Mouse (Mus musculus) embryonic fibroblast, embryonic 13.5 days (primary cell): ENCODE measurements around the gene Cry2. TPM values are rescaled to one million over a fixed set of nuclear protein-coding genes. Genes with fewer than 3 reads are reported as not detected.
A peak's percentile ranks its signal among the peaks of the same experiment; 100 is the strongest.

Experiments
- H3K27ac ChIP-seq: 2 replicates; pipeline ENCODE4 v1.5.1; 2012; ENCODE audit warnings: low read length, control low read depth, inconsistent platforms; ENCODE audit not compliant: insufficient read depth
- H3K4me1 ChIP-seq: 2 replicates; pipeline ENCODE4 v1.6.1; 2011; ENCODE audit warnings: low read length; ENCODE audit not compliant: control insufficient read depth, insufficient read depth
- H3K4me3 ChIP-seq: 2 replicates; pipeline ENCODE4 v1.5.1; 2011; ENCODE audit warnings: mild to moderate bottlenecking, control low read depth, low read length; ENCODE audit not compliant: insufficient read depth
- CTCF ChIP-seq: IDR thresholded peaks from 2 replicates; pipeline ENCODE4 v1.5.1; 2011; ENCODE audit warnings: mild to moderate bottlenecking, control low read depth, low read length, moderate library complexity, borderline replicate concordance; ENCODE audit not compliant: insufficient read depth
- POLR2A ChIP-seq: IDR thresholded peaks from 2 replicates; pipeline ENCODE4 v1.6.1; 2011; ENCODE audit warnings: low read depth, mild to moderate bottlenecking, control low read depth, low read length, moderate library complexity
- polyA plus RNA-seq: library from polyadenylated mRNA; stranded (reverse); fragments of >200 nt; gene quantifications from 2 replicates; pipeline ENCODE4 v1.2.4, GENCODE M21; 2011; ENCODE audit warnings: low read depth; ENCODE audit not compliant: missing spikeins, insufficient read length

Cry2 gene
- polyA plus RNA-seq, 1 experiment = 16.7 TPM

- Histone ChIP-seq H3K27ac (no peak overlapping the region), H3K4me3 (peak overlapping the region; percentile 58), H3K4me1 (peaks cover 11% of the 10 kb centered on the region)
- TF ChIP-seq POLR2A (no peak), CTCF (no peak)
These were observed 517 bp upstream of the Cry2 start for GRCm38 (mm10) chr2:92434375-92434745.

GRCm38 (mm10) chr2:92432299-92433295, 1.2 kb downstream of the Cry2 start:
- Histone ChIP-seq H3K27ac (peak overlapping the region; percentile 79), H3K4me3 (peak overlapping the region; percentile 98), H3K4me1 (peaks cover 15% of the 10 kb centered on the region)
- TF ChIP-seq CTCF = no peak
- TF ChIP-seq POLR2A = no peak

- TF ChIP-seq CTCF (no peak), POLR2A (no peak)
- peaks cover 15% of the 10 kb centered on the region for H3K4me1 ChIP-seq
- H3K27ac ChIP-seq = peak overlapping the region; percentile 79
- peak overlapping the region; percentile 98 for H3K4me3 ChIP-seq
These were observed 2.1 kb downstream of the Cry2 start for GRCm38 (mm10) chr2:92431611-92432179.

GRCm38 (mm10) chr2:92430723-92431541, 2.9 kb downstream of the Cry2 start:
- no peak for TF ChIP-seq CTCF
- TF ChIP-seq POLR2A = no peak
- peaks cover 15% of the 10 kb centered on the region for H3K4me1 ChIP-seq
- H3K27ac ChIP-seq = peak overlapping the region; percentile 84
- no peak overlapping the region; the same call in 1 of the 2 replicates for H3K4me3 ChIP-seq

- Histone ChIP-seq H3K27ac (0 out of 2 replicates have a peak overlapping the region, but pooled peaks have one; percentile 1), H3K4me3 (no peak overlapping the region), H3K4me1 (peaks cover 17% of the 10 kb centered on the region)
- TF ChIP-seq CTCF (no peak), POLR2A (no peak)
These were observed 3.8 kb downstream of the Cry2 start for GRCm38 (mm10) chr2:92430089-92430488.

- no peak overlapping the region for H3K4me3 ChIP-seq
- H3K27ac ChIP-seq = no peak overlapping the region
- TF ChIP-seq POLR2A = 0 out of 2 replicates have a peak, but pooled peaks have one; percentile 28
- no peak for TF ChIP-seq CTCF
- H3K4me1 ChIP-seq = peaks cover 20% of the 10 kb centered on the region
These were observed 6.0 kb downstream of the Cry2 start for GRCm38 (mm10) chr2:92427882-92428281.

GRCm38 (mm10) chr2:92426426-92426825, 7.4 kb downstream of the Cry2 start:
- no peak overlapping the region for H3K4me3 ChIP-seq
- TF ChIP-seq CTCF = no peak
- no peak for TF ChIP-seq POLR2A
- peaks cover 14% of the 10 kb centered on the region for H3K4me1 ChIP-seq
- peak overlapping the region; percentile 92 for H3K27ac ChIP-seq

GRCm38 (mm10) chr2:92425366-92425765, 8.5 kb downstream of the Cry2 start:
- H3K27ac ChIP-seq = peak overlapping the region; percentile 76; the same call in 1 of the 2 replicates
- peaks cover 14% of the 10 kb centered on the region for H3K4me1 ChIP-seq
- H3K4me3 ChIP-seq = no peak overlapping the region
- TF ChIP-seq POLR2A (no peak), CTCF (no peak)
